Mouse (Mus musculus): Measurements from ENCODE around the gene Gpr39.
"Not testable (repeated sequence)": the region's sequence is repeated elsewhere in the genome, so short reads cannot be mapped to it uniquely, and the experiment has no call there.

The Gpr39 gene

GRCm38 (mm10) chr1:125676790-125677273 is at the start of gene Gpr39:
Gpr39 (plus strand) TSS chr1:125676995.
- no peak for DNase-seq (ENCODE audit: low read depth in 2 of 2, low spot score in 2 of 2)

DNA sequence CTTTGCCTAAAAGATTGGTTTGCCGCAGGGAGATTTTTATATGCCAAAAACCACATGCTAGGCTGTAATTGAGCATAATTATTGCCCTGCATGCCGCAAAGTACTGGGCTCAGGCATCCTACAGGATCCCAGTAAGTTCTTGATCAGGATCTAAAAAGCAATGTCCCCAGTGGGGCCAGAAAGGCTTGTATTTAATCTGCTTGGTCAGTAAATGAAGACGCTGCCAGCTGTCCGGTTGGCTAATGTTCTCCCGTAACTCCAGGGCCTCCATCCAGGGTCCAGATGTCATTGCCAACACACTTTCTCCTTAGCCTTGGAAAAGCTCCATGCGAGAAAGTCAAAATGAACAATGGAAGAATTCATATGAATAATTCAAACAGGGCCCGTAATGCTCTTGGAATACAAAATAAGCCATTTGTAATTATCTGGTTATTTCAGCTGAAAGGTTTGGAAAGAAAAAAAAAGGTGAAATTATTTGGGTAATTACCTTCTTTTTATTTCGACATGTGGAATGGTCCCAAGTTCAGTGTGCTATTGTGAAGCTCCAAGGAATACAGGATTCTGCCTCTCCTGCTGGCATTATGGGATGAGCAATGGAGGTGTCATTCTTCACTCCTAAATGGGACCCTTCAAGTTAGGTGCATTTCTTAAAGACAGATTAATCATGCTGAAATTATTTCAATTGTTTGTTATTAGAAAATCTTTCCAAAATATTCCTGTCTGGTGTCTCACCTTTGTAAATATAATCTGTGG is 37.1 kb upstream of the Gpr39 start:
- no peak for DNase-seq (ENCODE audit: low read depth in 2 of 2, low spot score in 2 of 2)

DNA sequence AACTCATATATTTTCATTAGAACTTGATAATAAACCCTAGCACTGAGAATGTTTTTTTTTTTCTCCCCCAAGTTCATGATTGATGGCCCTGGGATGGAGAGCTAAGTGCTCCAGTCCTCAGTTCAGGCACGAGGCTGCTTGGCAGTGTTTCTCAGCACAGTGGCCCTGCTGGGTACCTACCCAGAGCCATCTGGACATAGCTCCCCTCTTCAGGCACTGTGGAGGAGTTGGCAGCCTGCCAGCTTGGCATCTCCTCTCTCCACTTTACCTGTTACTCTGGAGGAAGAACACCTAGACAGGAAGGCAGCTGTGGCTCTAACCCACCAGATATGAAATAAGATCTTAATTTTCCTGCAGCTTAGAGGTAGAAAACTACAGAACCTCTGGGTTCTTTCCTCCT is 33.2 kb upstream of the Gpr39 start:
- no peak for DNase-seq (ENCODE audit: low read depth in 2 of 2, low spot score in 2 of 2)

- DNase-seq (ENCODE audit: low read depth in 2 of 2, low spot score in 2 of 2): not testable (repeated sequence)
These were observed 30.0 kb upstream of the Gpr39 start for GRCm38 (mm10) chr1:125646816-125647215.

DNA sequence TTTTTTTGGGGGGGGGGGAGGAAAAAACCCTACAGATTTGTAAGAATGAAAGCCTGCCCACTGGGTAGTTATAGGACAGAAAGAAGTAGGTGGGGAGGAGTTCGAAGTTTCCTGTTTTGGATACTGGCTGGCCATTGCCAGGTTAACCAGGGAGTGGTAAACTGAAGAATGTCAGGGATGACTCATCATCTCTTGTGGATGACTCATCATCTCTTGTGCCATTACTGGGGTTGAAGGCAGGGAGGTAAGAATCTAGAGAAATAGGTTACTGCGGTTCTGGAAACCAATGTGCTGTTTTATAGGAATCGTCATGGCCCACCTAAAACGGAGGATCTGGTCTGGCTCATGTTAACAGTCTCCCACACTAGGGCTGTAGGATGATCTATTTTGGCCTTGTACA is 28.8 kb upstream of the Gpr39 start:
- DNase-seq (ENCODE audit: low read depth in 2 of 2, low spot score in 2 of 2): no peak

DNA sequence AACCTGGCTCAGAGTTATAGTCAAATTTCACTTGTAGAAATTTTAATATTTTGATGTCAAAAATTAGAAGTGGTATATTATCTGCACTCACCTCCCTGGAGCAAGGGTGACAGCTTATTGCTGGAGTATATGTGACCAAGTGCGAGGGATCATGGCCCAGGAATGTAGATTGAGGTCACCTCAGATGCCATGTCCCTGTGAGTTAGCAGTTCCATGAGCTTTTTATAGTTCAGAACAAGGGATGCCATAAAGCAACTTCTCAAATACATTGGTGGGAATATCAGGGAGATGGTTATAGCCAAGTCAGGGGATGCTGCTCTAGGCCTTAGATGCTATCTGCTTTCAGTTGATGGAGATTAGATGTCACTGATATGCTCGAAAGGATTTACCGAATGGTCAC is 27.7 kb upstream of the Gpr39 start:
- no peak for DNase-seq (ENCODE audit: low read depth in 2 of 2, low spot score in 2 of 2)

GRCm38 (mm10) chr1:125652836-125653594 is 23.8 kb upstream of the Gpr39 start:
- DNase-seq (ENCODE audit: low read depth in 2 of 2, low spot score in 2 of 2): no peak

GRCm38 (mm10) chr1:125657416-125657815 is 19.4 kb upstream of the Gpr39 start:
- no peak for DNase-seq (ENCODE audit: low read depth in 2 of 2, low spot score in 2 of 2)

- DNase-seq (ENCODE audit: low read depth in 2 of 2, low spot score in 2 of 2): no peak
These were observed 16.6 kb upstream of the Gpr39 start for GRCm38 (mm10) chr1:125660151-125660550.

DNA sequence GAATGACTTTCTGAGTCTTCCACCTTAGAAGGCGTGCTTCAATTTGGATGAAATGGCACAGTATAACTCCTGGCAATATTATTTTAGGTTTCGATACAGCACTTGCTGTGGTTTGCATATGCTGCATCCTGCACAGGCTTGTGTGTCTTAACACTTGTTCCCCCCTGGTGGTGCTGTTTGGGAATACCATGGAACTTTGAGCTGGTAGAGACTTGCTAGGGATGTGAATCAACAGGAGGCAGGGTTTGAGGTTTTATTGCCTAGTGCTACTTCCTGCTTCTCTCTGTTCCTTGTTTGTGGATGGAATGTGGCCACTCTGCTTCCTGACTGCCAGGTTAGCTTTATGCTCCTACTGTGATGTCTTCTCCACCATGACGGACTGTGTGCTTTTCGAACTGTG is 15.9 kb upstream of the Gpr39 start:
- no peak for DNase-seq (ENCODE audit: low read depth in 2 of 2, low spot score in 2 of 2)

GRCm38 (mm10) chr1:125662058-125662457 is 14.7 kb upstream of the Gpr39 start:
- DNase-seq (ENCODE audit: low read depth in 2 of 2, low spot score in 2 of 2): no peak

GRCm38 (mm10) chr1:125662660-125663059 is 14.1 kb upstream of the Gpr39 start:
- no peak for DNase-seq (ENCODE audit: low read depth in 2 of 2, low spot score in 2 of 2)

- no peak for DNase-seq (ENCODE audit: low read depth in 2 of 2, low spot score in 2 of 2)
These were observed 13.7 kb upstream of the Gpr39 start for GRCm38 (mm10) chr1:125663104-125663503.

DNA sequence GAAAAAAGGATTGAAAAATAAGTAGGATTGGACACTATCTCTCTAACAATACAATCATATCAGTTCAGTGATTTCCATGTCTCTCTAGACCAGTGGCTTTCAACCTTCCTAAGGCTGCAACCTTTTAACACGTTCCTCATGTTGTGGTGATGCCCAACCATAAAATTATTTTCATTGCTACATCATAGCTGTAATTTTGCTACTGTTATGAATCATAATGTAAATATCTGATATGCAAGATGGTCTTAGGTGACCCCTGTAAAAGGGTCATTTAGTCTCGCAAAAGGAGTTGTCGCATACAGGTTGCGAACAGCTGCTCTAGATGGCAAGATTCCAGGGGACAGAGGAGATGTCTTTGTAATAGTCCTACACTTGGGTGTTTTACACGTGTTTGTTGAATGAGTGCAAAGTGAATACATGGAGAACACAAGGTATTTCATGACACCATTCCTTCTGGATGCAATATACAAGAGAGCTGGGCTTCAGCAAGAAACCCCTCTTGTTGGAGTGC is 11.6 kb upstream of the Gpr39 start:
- DNase-seq (ENCODE audit: low read depth in 2 of 2, low spot score in 2 of 2): no peak

- no peak for DNase-seq (ENCODE audit: low read depth in 2 of 2, low spot score in 2 of 2)
These were observed 7.8 kb upstream of the Gpr39 start for GRCm38 (mm10) chr1:125669035-125669434.

- DNase-seq (ENCODE audit: low read depth in 2 of 2, low spot score in 2 of 2): no peak
These were observed 1.6 kb upstream of the Gpr39 start for GRCm38 (mm10) chr1:125675186-125675585.

- no peak for DNase-seq (ENCODE audit: low read depth in 2 of 2, low spot score in 2 of 2)
These were observed 491 bp downstream of the Gpr39 start for GRCm38 (mm10) chr1:125677286-125677685.

DNA sequence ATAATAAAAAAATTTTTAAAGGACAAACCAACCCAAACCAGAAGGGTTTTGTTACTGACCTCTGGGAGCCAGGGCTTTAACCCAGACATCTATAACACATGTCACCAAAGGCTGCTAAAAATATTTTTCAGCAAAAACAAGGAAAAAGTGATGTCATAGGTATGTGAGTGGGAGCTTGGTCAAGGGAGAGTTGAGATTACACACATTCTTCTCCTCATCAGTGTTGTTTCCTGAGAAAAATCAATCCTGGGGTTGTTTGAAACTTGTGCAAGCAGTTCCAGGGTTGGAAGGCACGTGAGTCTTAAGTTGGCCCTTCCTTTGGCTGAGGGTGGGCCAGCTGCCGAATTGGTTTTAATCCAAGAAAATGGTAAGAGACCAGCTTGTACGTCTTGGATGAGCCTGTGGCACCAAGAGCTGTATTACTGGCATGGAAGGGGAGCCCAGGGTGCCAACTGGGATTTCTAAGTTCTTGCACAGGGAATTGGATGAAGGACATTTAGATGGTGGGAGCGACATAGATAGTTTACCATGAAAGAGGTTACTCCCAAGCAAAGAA is 2.8 kb downstream of the Gpr39 start:
- no peak for DNase-seq (ENCODE audit: low read depth in 2 of 2, low spot score in 2 of 2)

GRCm38 (mm10) chr1:125684423-125684822 is 7.6 kb downstream of the Gpr39 start:
- no peak for DNase-seq (ENCODE audit: low read depth in 2 of 2, low spot score in 2 of 2)

- DNase-seq (ENCODE audit: low read depth in 2 of 2, low spot score in 2 of 2): no peak
These were observed 8.5 kb downstream of the Gpr39 start for GRCm38 (mm10) chr1:125685304-125685703.

- no peak for DNase-seq (ENCODE audit: low read depth in 2 of 2, low spot score in 2 of 2)
These were observed 11.1 kb downstream of the Gpr39 start for GRCm38 (mm10) chr1:125687701-125688420.

Measured in CD8-positive naive resting alpha-beta T cell, adult 2 months (primary cell).